Mouse (Mus musculus) limb, embryonic 11.5 days (tissue): ENCODE measurements at regions not wholly inside any gene's neighbourhood (a gene's known extent, or its start where the extent isn't known, plus 50 kb on each side); places are given as distances from the start of the nearest gene placed in this dataset.

Experiments used
- ATAC-seq: fragments of 200-750 bp; cut with Nextera tagmentation; 2 replicates; pipeline ENCODE4 v1.8.0; 2017; ENCODE audit warnings: low read depth; ENCODE audit not compliant: insufficient number of reproducible peaks, low FRiP score, low TSS enrichment
- DNase-seq: peaks from one replicate; pipeline ENCODE4 v3.0.0-alpha.2; 2015; ENCODE audit warnings: low spot score
- H3K27ac ChIP-seq: fragments of 300-500 bp; sonication (generic); replicated peaks from 2 replicates; pipeline ENCODE4 v1.5.1; 2014; ENCODE audit warnings: low read depth, mild to moderate bottlenecking, low read length
- H3K27me3 ChIP-seq: fragments of 300-500 bp; sonication (generic); 2 replicates; pipeline ENCODE4 v1.6.1; 2014; ENCODE audit warnings: mild to moderate bottlenecking, low read length, mixed read lengths; ENCODE audit not compliant: control insufficient read depth, insufficient read depth
- H3K36me3 ChIP-seq: fragments of 300-500 bp; sonication (generic); 2 replicates; pipeline ENCODE4 v1.6.1; 2014; ENCODE audit warnings: mild to moderate bottlenecking, low read length, moderate library complexity, mixed read lengths; ENCODE audit not compliant: control insufficient read depth, insufficient read depth
- H3K4me1 ChIP-seq: fragments of 300-500 bp; sonication (generic); 2 replicates; pipeline ENCODE4 v1.6.1; 2014; ENCODE audit warnings: low read length, mixed read lengths; ENCODE audit not compliant: control insufficient read depth, insufficient read depth
- H3K4me2 ChIP-seq: fragments of 300-500 bp; sonication (generic); 2 replicates; pipeline ENCODE4 v1.6.1; 2014; ENCODE audit warnings: low read depth, mild to moderate bottlenecking, moderate library complexity; ENCODE audit not compliant: severe bottlenecking
- H3K4me3 ChIP-seq: fragments of 300-500 bp; sonication (generic); 2 replicates; pipeline ENCODE4 v1.5.1; 2014; ENCODE audit warnings: low read depth, low read length
- H3K9ac ChIP-seq: fragments of 300-500 bp; sonication (generic); 2 replicates; pipeline ENCODE4 v1.6.1; 2014; ENCODE audit warnings: mild to moderate bottlenecking, low read length
- H3K9me3 ChIP-seq: fragments of 300-500 bp; sonication (generic); 2 replicates; pipeline ENCODE4 v1.6.1; 2016; ENCODE audit warnings: low read length; ENCODE audit not compliant: control insufficient read depth
- WGBS: fragments of 180-500 bp; shearing (Covaris S2); extraction: QIAGEN DNeasy Blood & Tissue Kit; methylation state at CpG from one replicate; pipeline ENCODE4 v1.1.7; 2014; 5-methylcytosine and 5-hydroxymethylcytosine counted together

- no peaks in the 10 kb centered on the region for H3K9me3 ChIP-seq
- ATAC-seq, result no peak
- H3K4me3 ChIP-seq, result no peak overlapping the region
- no peaks in the 10 kb centered on the region for H3K4me1 ChIP-seq
- WGBS, result 90% methylated on average over 7 of the region's 7 CpGs
- H3K27me3 ChIP-seq, result no peaks in the 10 kb centered on the region
- H3K36me3 ChIP-seq, result no peaks in the 10 kb centered on the region
- DNase-seq, result no peak
- H3K4me2 ChIP-seq, result no peak overlapping the region
- H3K9ac ChIP-seq, result no peak overlapping the region
- H3K27ac ChIP-seq, result no peak overlapping the region
Measured at GRCm38 (mm10) chr12:32767206-32768081, 51.9 kb upstream of the Nampt start.

GRCm38 (mm10) chr12:32768082-32768743, 51.1 kb upstream of the Nampt start:
- Histone ChIP-seq H3K4me2 (no peak overlapping the region), H3K27me3 (no peaks in the 10 kb centered on the region), H3K27ac (no peak overlapping the region), H3K4me3 (no peak overlapping the region), H3K36me3 (no peaks in the 10 kb centered on the region), H3K9me3 (no peaks in the 10 kb centered on the region), H3K4me1 (no peaks in the 10 kb centered on the region), H3K9ac (no peak overlapping the region)
- 80% methylated on average over 3 of the region's 3 CpGs for WGBS
- no peak for DNase-seq
- ATAC-seq, result no peak

GRCm38 (mm10) chr12:32768744-32769535, 50.4 kb upstream of the Nampt start:
- H3K9ac ChIP-seq, result no peak overlapping the region
- no peaks in the 10 kb centered on the region for H3K9me3 ChIP-seq
- ATAC-seq (no peak), DNase-seq (no peak)
- no peaks in the 10 kb centered on the region for H3K4me1 ChIP-seq
- no peak overlapping the region for H3K4me2 ChIP-seq
- no peaks in the 10 kb centered on the region for H3K36me3 ChIP-seq
- no peak overlapping the region for H3K27ac ChIP-seq
- 84% methylated on average over 3 of the region's 3 CpGs for WGBS
- no peaks in the 10 kb centered on the region for H3K27me3 ChIP-seq
- no peak overlapping the region for H3K4me3 ChIP-seq
